Mouse (Mus musculus) stomach, postnatal 0 days (tissue): ENCODE measurements around the gene Sdhaf1.

Experiments
- CTCF ChIP-seq: IDR thresholded peaks from 2 replicates; pipeline ENCODE4 v1.5.1; 2016; ENCODE audit warnings: antibody characterized with exemption, low read depth, mild to moderate bottlenecking, moderate library complexity
- EP300 ChIP-seq: optimal IDR thresholded peaks from 2 replicates; pipeline ENCODE3; 2016; ENCODE audit warnings: antibody characterized with exemption

GRCm38 (mm10) chr7:30322285-30322667, 1.4 kb downstream of the Sdhaf1 start:
- no peak for TF ChIP-seq CTCF
- no peak for TF ChIP-seq EP300
